Mouse (Mus musculus) lung, postnatal 0 days (tissue): ENCODE results near the gene Osbpl6.

ENCODE experiments used
- CTCF ChIP-seq: IDR thresholded peaks from 2 replicates; pipeline ENCODE4 v1.5.1; 2016; ENCODE audit warnings: antibody characterized with exemption, mild to moderate bottlenecking
- EP300 ChIP-seq: IDR thresholded peaks from 2 replicates; pipeline ENCODE4 v1.6.1; 2016; ENCODE audit warnings: antibody characterized with exemption, mild to moderate bottlenecking, control low read depth

DNA sequence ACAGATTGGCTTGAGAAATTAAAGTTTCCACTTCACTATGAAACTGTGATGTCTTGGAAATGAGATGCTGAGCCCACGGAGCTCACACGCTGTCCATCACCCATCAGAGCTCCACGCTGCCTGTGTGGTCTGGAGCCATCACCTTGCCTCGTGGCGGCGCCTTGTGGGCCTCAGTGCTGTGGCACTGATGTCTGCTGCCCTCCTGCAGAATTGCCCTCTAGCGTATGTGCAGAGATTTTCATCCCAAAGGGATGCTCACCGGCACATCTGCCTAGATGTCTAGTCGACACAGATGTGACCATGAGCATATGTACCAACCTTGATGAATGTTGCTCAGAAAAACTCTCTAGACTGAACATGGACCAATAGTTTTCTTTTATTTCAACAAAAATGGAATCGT is 180.6 kb downstream of the Osbpl6 start:
- TF ChIP-seq CTCF, result peak; percentile 22; the same call in 1 of the 2 replicates
- no peak for TF ChIP-seq EP300
